Mouse (Mus musculus): Measurements from ENCODE around the gene Ormdl3. TPM values are rescaled to one million over a fixed set of nuclear protein-coding genes. Genes with fewer than 3 reads are reported as not detected.
"Not testable (repeated sequence)": the region's sequence is repeated elsewhere in the genome, so short reads cannot be mapped to it uniquely, and the experiment has no call there.

The Ormdl3 gene
- 17.1 and 18.5 TPM in 2 replicates for polyA plus RNA-seq (2012; ENCODE audit: insufficient read depth, insufficient read length, missing spikeins)

DNA sequence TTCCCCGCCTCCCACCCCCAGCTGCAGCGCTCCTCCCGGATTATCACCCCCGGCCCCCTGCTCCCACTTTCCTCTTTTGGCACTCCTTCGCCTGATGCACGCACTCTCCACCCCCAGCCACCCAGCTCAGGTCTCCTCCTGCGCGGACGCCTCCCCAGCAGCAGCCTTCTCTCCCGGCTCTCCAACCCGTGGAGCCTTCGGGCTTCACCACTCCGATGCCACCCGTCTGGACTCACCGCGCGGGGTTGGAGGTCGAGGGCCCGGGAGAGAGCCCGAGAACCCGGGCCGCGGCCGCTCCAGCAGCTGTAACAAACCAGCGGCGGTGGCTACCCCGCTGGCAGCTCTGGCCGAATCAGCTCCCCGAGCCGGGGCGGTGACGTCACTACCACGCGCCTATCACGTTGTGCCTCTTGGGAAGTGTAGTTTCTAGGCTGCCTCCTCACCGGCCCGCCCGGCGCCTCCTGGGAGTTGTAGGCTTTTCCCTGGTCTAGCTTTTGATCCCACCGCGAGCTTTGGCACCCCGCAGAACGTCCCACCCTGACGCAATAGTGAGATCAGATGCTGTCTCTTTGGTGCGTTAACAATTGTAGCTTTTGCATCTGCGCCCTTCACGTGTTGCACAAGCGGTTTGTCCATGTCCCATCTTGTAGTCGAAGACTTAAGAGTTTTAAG lies at the start of gene Ormdl3:
Ormdl3 (minus strand) TSS at position 477 of the 672 bp plus-strand sequence.
- Histone ChIP-seq H3K4me1 (ENCODE audit: control insufficient read depth, insufficient read depth, low read length) (peaks cover 41% of the 10 kb centered on the region), H3K4me3 (ENCODE audit: insufficient read depth, low read length) (peak within 1 kb of the TSS; percentile 78), H3K27ac (ENCODE audit: insufficient read depth, low read depth, low read length) (peak within 1 kb of the TSS; percentile 8; the same call in 1 of the 2 replicates)
- no peak for TF ChIP-seq POLR2A (IDR thresholded peaks at IDR 0.05; ENCODE audit: borderline replicate concordance, low read depth, low read length)
- no peak for TF ChIP-seq CTCF (IDR thresholded peaks at IDR 0.05; ENCODE audit: low read depth, low read length)

DNA sequence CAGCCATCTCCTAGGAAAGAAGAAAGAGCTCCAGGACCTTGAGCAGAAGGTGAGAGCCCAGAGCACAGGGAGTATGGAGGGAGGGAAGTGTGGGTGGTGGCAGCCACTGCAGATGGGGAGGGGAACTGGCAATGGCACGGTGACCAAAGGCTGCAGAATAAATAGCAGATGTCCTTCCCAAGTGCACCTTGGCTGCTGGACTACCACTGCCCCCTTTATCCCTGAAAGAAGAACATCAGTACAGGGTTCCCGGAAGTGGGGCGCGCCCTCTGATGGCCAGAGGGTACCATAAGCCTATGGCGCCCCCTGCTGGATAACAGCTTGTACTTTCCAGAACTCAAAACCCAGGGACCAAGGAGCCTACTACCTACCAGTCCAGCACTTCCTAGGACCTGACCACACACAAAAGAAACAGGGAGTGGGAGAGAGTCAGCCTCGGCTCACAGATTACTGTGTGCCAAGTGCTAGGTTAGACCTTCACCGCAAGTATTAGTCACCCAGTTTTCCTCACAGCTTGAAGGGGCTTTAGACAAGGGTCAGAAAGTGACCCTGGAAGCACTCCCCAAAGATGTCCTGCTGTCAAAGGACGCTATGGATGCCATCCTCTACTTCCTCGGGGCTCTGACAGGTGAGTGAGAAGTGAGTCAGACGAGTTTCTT lies 48.3 kb upstream of the Ormdl3 start:
- not testable (repeated sequence) for H3K27ac ChIP-seq (ENCODE audit: insufficient read depth, low read depth, low read length); H3K4me3 ChIP-seq (ENCODE audit: insufficient read depth, low read length); H3K4me1 ChIP-seq (ENCODE audit: control insufficient read depth, insufficient read depth, low read length)
- peak; percentile 50; the same call in 1 of the 2 replicates for TF ChIP-seq CTCF (IDR thresholded peaks at IDR 0.05; ENCODE audit: low read depth, low read length)

DNA sequence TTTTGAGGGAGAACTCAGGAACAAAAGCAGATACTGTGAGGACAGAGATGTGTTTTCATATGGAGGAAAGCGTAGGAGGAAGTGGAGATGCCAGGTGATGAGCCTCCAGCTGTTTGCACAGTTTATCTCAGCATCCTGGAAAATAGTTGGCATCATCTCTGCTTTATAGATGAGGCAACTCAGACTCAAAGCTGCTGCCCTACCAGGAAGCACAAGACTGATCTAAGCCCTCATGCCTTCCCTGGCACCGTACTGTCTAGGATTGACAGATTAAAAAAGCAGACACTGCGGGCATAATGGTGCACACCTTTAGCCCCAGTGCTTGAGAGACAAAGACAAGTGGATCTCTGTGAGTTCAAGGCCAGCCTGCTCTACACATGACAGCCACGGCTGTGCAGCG lies 43.5 kb upstream of the Ormdl3 start:
- no peak for TF ChIP-seq CTCF (IDR thresholded peaks at IDR 0.05; ENCODE audit: low read depth, low read length)
- TF ChIP-seq POLR2A (IDR thresholded peaks at IDR 0.05; ENCODE audit: borderline replicate concordance, low read depth, low read length) = no peak
- Histone ChIP-seq H3K27ac (ENCODE audit: insufficient read depth, low read depth, low read length) (no peak overlapping the region), H3K4me1 (ENCODE audit: control insufficient read depth, insufficient read depth, low read length) (no peaks in the 10 kb centered on the region), H3K4me3 (ENCODE audit: insufficient read depth, low read length) (no peak overlapping the region)

DNA sequence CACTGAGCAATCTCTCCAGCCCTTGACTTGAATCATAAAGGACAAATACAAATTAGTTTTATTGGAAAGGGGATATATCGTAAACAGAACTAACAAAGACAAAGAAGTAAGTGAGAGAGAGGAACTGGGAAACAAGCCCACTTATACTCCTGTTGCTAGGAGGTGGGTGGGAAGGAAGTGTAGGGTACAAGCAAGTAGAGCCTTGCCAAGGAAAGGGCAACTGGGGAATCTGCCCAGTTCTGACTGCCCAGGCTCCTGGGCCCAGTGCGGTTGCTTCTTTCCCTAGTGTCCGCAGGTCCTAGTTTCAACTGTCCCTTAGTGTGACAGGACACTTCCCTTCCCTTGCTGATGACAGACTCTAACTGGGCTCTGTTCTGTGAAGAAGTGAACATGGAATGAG lies 41.5 kb upstream of the Ormdl3 start:
- TF ChIP-seq POLR2A (IDR thresholded peaks at IDR 0.05; ENCODE audit: borderline replicate concordance, low read depth, low read length) (no peak), CTCF (IDR thresholded peaks at IDR 0.05; ENCODE audit: low read depth, low read length) (no peak)
- no peak overlapping the region for H3K27ac ChIP-seq (ENCODE audit: insufficient read depth, low read depth, low read length)
- H3K4me3 ChIP-seq (ENCODE audit: insufficient read depth, low read length) = no peak overlapping the region
- no peaks in the 10 kb centered on the region for H3K4me1 ChIP-seq (ENCODE audit: control insufficient read depth, insufficient read depth, low read length)

DNA sequence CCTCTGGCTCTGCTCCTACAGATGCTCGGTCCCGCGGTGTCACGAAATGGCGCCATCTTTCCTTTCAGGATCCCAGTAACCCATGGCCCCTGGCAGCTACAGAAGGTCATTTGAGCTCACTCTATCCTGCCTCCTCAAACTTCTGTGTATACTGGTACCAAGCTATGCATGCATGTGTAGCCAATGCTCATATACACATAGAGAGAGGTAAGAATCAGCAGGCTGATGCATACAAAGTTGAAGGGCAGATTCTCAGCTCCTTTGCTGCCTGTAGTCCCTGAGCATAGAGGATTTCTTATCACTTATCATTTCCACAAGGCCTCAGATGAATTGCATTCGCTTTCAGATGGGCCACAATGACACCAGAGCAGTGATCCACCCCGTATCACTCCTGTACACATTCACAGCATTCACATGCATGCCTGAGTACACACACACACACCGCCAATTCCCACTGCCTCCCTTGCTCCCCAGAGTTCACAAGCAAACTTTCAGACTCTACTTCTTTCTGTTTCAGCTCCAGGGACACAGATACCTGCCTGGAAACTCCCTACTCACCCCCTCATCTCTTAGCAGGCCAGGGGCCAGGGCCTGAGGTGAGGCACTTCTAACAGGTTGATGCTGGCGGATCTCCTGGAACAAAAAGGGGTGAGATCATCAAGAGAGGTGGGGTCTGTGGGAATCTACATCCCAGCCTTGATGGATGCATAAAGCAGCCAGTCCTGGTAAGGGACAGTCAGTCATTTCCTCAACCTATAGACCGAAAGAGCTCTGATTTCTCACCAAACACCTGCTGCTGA lies 38.6 kb upstream of the Ormdl3 start, which contains the start of the genes Gm12355 and Gsdma3:
Gm12355 (minus strand) TSS at position 51 of the 800 bp plus-strand sequence.
Gsdma3 (plus strand) TSS at position 750 of the 800 bp plus-strand sequence.
- Histone ChIP-seq H3K4me3 (ENCODE audit: insufficient read depth, low read length) (no peak within 1 kb of the TSS), H3K27ac (ENCODE audit: insufficient read depth, low read depth, low read length) (no peak within 1 kb of the TSS), H3K4me1 (ENCODE audit: control insufficient read depth, insufficient read depth, low read length) (no peaks in the 10 kb centered on the region)
- TF ChIP-seq CTCF (IDR thresholded peaks at IDR 0.05; ENCODE audit: low read depth, low read length) (no peak), POLR2A (IDR thresholded peaks at IDR 0.05; ENCODE audit: borderline replicate concordance, low read depth, low read length) (no peak)

GRCm38 (mm10) chr11:98624381-98624780 lies 37.2 kb upstream of the Ormdl3 start:
- not testable (repeated sequence) for H3K4me1 ChIP-seq (ENCODE audit: control insufficient read depth, insufficient read depth, low read length); H3K4me3 ChIP-seq (ENCODE audit: insufficient read depth, low read length); H3K27ac ChIP-seq (ENCODE audit: insufficient read depth, low read depth, low read length)

GRCm38 (mm10) chr11:98623981-98624380 lies 36.8 kb upstream of the Ormdl3 start:
- H3K4me1 ChIP-seq (ENCODE audit: control insufficient read depth, insufficient read depth, low read length); H3K27ac ChIP-seq (ENCODE audit: insufficient read depth, low read depth, low read length); H3K4me3 ChIP-seq (ENCODE audit: insufficient read depth, low read length): not testable (repeated sequence)

DNA sequence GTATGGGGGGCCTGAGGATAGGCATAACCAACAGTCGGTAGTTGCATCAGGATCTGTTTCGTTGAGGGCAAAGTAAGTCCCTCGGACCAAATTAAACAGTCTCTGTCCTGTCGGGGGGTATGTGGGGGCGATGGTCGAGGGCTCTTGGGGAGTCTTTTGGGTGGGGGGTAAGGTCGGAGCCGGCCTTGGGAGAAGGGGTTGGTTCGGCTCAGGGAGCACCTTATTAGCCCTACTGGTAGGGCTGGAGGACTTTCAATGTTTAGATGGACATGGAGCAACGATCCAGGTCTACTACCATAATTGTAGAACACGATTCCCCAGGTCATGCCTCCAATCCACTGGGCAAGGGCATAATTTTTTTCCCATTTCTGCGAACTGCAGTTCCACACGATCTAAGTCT lies 33.6 kb upstream of the Ormdl3 start:
- TF ChIP-seq POLR2A (IDR thresholded peaks at IDR 0.05; ENCODE audit: borderline replicate concordance, low read depth, low read length) (no peak), CTCF (IDR thresholded peaks at IDR 0.05; ENCODE audit: low read depth, low read length) (no peak)
- H3K27ac ChIP-seq (ENCODE audit: insufficient read depth, low read depth, low read length) = no peak overlapping the region

DNA sequence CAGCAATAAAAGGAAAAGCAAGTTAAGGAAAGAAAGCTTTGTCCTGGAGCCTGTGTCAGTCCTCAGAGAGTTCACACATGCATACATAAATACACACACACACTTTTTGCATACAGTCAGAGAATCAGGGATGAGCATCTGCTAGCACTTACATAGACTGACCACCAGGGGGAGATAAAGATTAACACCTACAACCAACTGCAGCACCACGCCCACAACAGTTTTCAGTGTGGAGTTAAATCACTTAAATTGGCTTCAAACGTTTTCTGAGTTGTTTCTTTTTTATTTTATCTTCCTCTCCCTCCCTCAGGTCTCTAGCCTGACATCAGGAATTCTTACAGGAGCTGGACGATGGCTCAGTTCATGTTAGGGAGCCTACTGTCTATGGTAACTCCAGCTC lies 19.6 kb upstream of the Ormdl3 start:
- no peak overlapping the region for H3K27ac ChIP-seq (ENCODE audit: insufficient read depth, low read depth, low read length)
- H3K4me1 ChIP-seq (ENCODE audit: control insufficient read depth, insufficient read depth, low read length) = no peaks in the 10 kb centered on the region
- no peak overlapping the region for H3K4me3 ChIP-seq (ENCODE audit: insufficient read depth, low read length)
- TF ChIP-seq POLR2A (IDR thresholded peaks at IDR 0.05; ENCODE audit: borderline replicate concordance, low read depth, low read length) = no peak

More for the DNA sequence above, 33.6 kb upstream of the Ormdl3 start:
- H3K4me3 ChIP-seq (ENCODE audit: insufficient read depth, low read length) = no peak overlapping the region
- H3K4me1 ChIP-seq (ENCODE audit: control insufficient read depth, insufficient read depth, low read length) = no peaks in the 10 kb centered on the region

DNA sequence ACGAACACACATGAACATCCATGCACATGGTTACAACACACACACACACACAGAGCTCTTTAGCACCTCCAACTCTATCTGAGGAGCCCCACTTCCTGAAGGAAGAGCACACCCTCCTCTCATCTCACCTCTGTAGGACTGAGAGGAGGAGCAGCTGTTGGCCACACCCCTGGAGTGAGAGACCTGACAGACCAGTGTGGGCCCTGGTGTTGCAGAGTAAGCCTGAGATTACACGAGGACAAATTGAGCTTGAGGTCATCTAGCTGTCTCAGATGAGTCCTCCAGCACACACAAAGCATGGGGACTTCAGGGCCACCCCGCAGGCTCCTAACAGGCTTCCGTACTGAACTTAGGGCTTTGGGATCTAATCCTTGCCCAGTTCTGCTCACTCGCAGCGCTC lies 17.7 kb upstream of the Ormdl3 start:
- not testable (repeated sequence) for H3K4me1 ChIP-seq (ENCODE audit: control insufficient read depth, insufficient read depth, low read length); H3K4me3 ChIP-seq (ENCODE audit: insufficient read depth, low read length); H3K27ac ChIP-seq (ENCODE audit: insufficient read depth, low read depth, low read length)
